Mouse (Mus musculus) MEL (cell line): ENCODE measurements at regions not wholly inside any gene's neighbourhood (a gene's known extent, or its start where the extent isn't known, plus 50 kb on each side); places are given as distances from the start of the nearest gene placed in this dataset.

Source experiments
- DNase-seq: peaks from one replicate; pipeline ENCODE4 v3.0.0; 2011; ENCODE audit warnings: low read depth, low spot score
- H3K27ac ChIP-seq: 2 replicates; pipeline ENCODE4 v1.5.1; 2012; ENCODE audit warnings: low read depth, mild to moderate bottlenecking, control low read depth, low read length, moderate library complexity; ENCODE audit not compliant: control insufficient read depth
- H3K27me3 ChIP-seq, 2 experiments: fragments of 150-350 bp in 1 of 2; sonication (generic) in 1 of 2; 2 replicates each; pipeline ENCODE4 v1.6.1; 2012; ENCODE audit warnings: low read length in 2 of 2, mild to moderate bottlenecking in 2 of 2, improper control_type of control experiment in 1 of 2, moderate library complexity in 1 of 2; ENCODE audit not compliant: insufficient read depth in 2 of 2, control insufficient read depth in 1 of 2
- H3K36me3 ChIP-seq, 2 experiments: 2 replicates each; pipeline ENCODE4 v1.6.1; 2012 to 2014; ENCODE audit warnings: low read length in 2 of 2, improper control_type of control experiment in 1 of 2, inconsistent platforms in 1 of 2, mild to moderate bottlenecking in 1 of 2; ENCODE audit not compliant: insufficient read depth in 2 of 2, control insufficient read depth in 1 of 2
- H3K4me1 ChIP-seq, 2 experiments: fragments of 150-350 bp in 1 of 2; sonication (generic) in 1 of 2; 2 replicates each; pipeline ENCODE4 v1.6.1; 2012; ENCODE audit warnings: low read length in 2 of 2, improper control_type of control experiment in 1 of 2, mild to moderate bottlenecking in 1 of 2; ENCODE audit not compliant: insufficient read depth in 2 of 2, control insufficient read depth in 1 of 2
- H3K4me3 ChIP-seq, 2 experiments: fragments of 150-350 bp in 1 of 2; sonication (generic) in 1 of 2; 2 replicates each; pipeline ENCODE4 v1.5.1; 2012; ENCODE audit warnings: low read depth in 2 of 2, low read length in 2 of 2, mild to moderate bottlenecking in 2 of 2, moderate library complexity in 2 of 2, control low read depth in 1 of 2, improper control_type of control experiment in 1 of 2; ENCODE audit not compliant: control insufficient read depth in 1 of 2, insufficient read depth in 1 of 2
- H3K79me2 ChIP-seq: 2 replicates; pipeline ENCODE4 v1.6.1; 2012; ENCODE audit warnings: mild to moderate bottlenecking, low read length, moderate library complexity; ENCODE audit not compliant: control insufficient read depth, poor library complexity, insufficient read depth
- H3K9ac ChIP-seq: 2 replicates; pipeline ENCODE4 v1.6.1; 2012; ENCODE audit warnings: low read depth, mild to moderate bottlenecking, control low read depth, low read length, moderate library complexity; ENCODE audit not compliant: control insufficient read depth, poor library complexity, severe bottlenecking
- H3K9me3 ChIP-seq: fragments of 150-350 bp; sonication (generic); replicated peaks from 2 replicates; pipeline ENCODE4 v1.6.1; 2012; ENCODE audit warnings: mild to moderate bottlenecking, low read length, improper control_type of control experiment, moderate library complexity; ENCODE audit not compliant: insufficient read depth
- CHD1 ChIP-seq: IDR thresholded peaks from 2 replicates; pipeline ENCODE4 v1.6.1; 2012; ENCODE audit warnings: low read depth, mild to moderate bottlenecking, inconsistent platforms, low read length, improper control_type of control experiment
- CHD2 ChIP-seq: IDR thresholded peaks from 2 replicates; pipeline ENCODE4 v1.6.1; 2011; ENCODE audit warnings: low read length, improper control_type of control experiment
- CTCF ChIP-seq, 3 experiments: IDR thresholded peaks in 2 of 3; conservative IDR thresholded peaks in 1 of 3; 2 replicates each; pipeline ENCODE4 v1.5.1; 2011 to 2012; ENCODE audit warnings: low read length in 3 of 3, low read depth in 2 of 3, mild to moderate bottlenecking in 2 of 3, improper control_type of control experiment in 1 of 3, inconsistent platforms in 1 of 3, mixed read lengths in 1 of 3, moderate library complexity in 1 of 3; ENCODE audit not compliant: control insufficient read depth in 1 of 3, insufficient read depth in 1 of 3, poor library complexity in 1 of 3, severe bottlenecking in 1 of 3
- ELF1 ChIP-seq: IDR thresholded peaks from 2 replicates; pipeline ENCODE4 v1.6.1; 2014; ENCODE audit warnings: low read depth, mild to moderate bottlenecking, inconsistent platforms, low read length, improper control_type of control experiment, moderate library complexity
- ETS1 ChIP-seq: IDR thresholded peaks from 2 replicates; pipeline ENCODE4 v1.6.1; 2012; ENCODE audit warnings: low read depth, mild to moderate bottlenecking, inconsistent platforms, low read length, improper control_type of control experiment, moderate library complexity
- GABPA ChIP-seq: IDR thresholded peaks from 2 replicates; pipeline ENCODE4 v1.6.1; 2012; ENCODE audit warnings: low read depth, mild to moderate bottlenecking, inconsistent platforms, low read length, improper control_type of control experiment, moderate library complexity
- GATA1 ChIP-seq: IDR thresholded peaks from 2 replicates; pipeline ENCODE4 v1.6.1; 2011; ENCODE audit warnings: low read depth, low read length, improper control_type of control experiment
- HCFC1 ChIP-seq: IDR thresholded peaks from 2 replicates; pipeline ENCODE4 v1.6.1; 2012; ENCODE audit warnings: low read depth, mild to moderate bottlenecking, inconsistent platforms, low read length, improper control_type of control experiment, moderate library complexity
- JUND ChIP-seq: IDR thresholded peaks from 2 replicates; pipeline ENCODE4 v1.6.1; 2011; ENCODE audit warnings: low read depth, mild to moderate bottlenecking, improper control_type of control experiment, low read length
- MAX ChIP-seq: IDR thresholded peaks from 2 replicates; pipeline ENCODE4 v1.6.1; 2011; ENCODE audit warnings: low read length, improper control_type of control experiment
- MAZ ChIP-seq: IDR thresholded peaks from 2 replicates; pipeline ENCODE4 v1.6.1; 2012; ENCODE audit warnings: low read depth, mild to moderate bottlenecking, inconsistent platforms, low read length, improper control_type of control experiment
- MYB ChIP-seq: IDR thresholded peaks from 2 replicates; pipeline ENCODE4 v1.6.1; 2011; ENCODE audit warnings: mild to moderate bottlenecking, low read depth, low read length, improper control_type of control experiment
- MYC ChIP-seq: IDR thresholded peaks from 2 replicates; pipeline ENCODE4 v1.6.1; 2011; ENCODE audit warnings: low read depth, mild to moderate bottlenecking, low read length, improper control_type of control experiment, moderate library complexity
- NELFE ChIP-seq: IDR thresholded peaks from 2 replicates; pipeline ENCODE4 v1.6.1; 2011; ENCODE audit warnings: low read depth, low read length, improper control_type of control experiment
- RCOR1 ChIP-seq: IDR thresholded peaks from 2 replicates; pipeline ENCODE4 v1.6.1; 2012; ENCODE audit warnings: low read depth, mild to moderate bottlenecking, inconsistent platforms, low read length, improper control_type of control experiment
- SIN3A ChIP-seq: IDR thresholded peaks from 2 replicates; pipeline ENCODE4 v1.6.1; 2012; ENCODE audit warnings: low read length, improper control_type of control experiment, inconsistent platforms
- SMC3 ChIP-seq: IDR thresholded peaks from 2 replicates; pipeline ENCODE4 v1.6.1; 2011; ENCODE audit warnings: low read depth, low read length, improper control_type of control experiment
- TCF12 ChIP-seq: IDR thresholded peaks from 2 replicates; pipeline ENCODE4 v1.6.1; 2014; ENCODE audit warnings: low read depth, mild to moderate bottlenecking, inconsistent platforms, low read length, improper control_type of control experiment, moderate library complexity
- UBTF ChIP-seq: IDR thresholded peaks from 2 replicates; pipeline ENCODE4 v1.6.1; 2012; ENCODE audit warnings: low read depth, mild to moderate bottlenecking, inconsistent platforms, low read length, improper control_type of control experiment, moderate library complexity, borderline replicate concordance; ENCODE audit not compliant: insufficient read depth
- USF1 ChIP-seq: IDR thresholded peaks from 2 replicates; pipeline ENCODE4 v1.6.1; 2014; ENCODE audit warnings: low read depth, mild to moderate bottlenecking, inconsistent platforms, low read length, improper control_type of control experiment, moderate library complexity
- USF2 ChIP-seq, 2 experiments: IDR thresholded peaks; 2 replicates each; pipeline ENCODE4 v1.6.1; 2011 to 2012; ENCODE audit warnings: improper control_type of control experiment in 2 of 2, low read length in 2 of 2, borderline replicate concordance in 1 of 2, inconsistent platforms in 1 of 2, low read depth in 1 of 2, mild to moderate bottlenecking in 1 of 2; ENCODE audit not compliant: insufficient read depth in 1 of 2
- ZMIZ1 ChIP-seq: IDR thresholded peaks from 2 replicates; pipeline ENCODE4 v1.6.1; 2012; ENCODE audit warnings: low read depth, mild to moderate bottlenecking, inconsistent platforms, low read length, improper control_type of control experiment, moderate library complexity
- ZNF384 ChIP-seq: IDR thresholded peaks from 2 replicates; pipeline ENCODE4 v1.6.1; 2012; ENCODE audit warnings: low read depth, mild to moderate bottlenecking, inconsistent platforms, low read length, improper control_type of control experiment

DNA sequence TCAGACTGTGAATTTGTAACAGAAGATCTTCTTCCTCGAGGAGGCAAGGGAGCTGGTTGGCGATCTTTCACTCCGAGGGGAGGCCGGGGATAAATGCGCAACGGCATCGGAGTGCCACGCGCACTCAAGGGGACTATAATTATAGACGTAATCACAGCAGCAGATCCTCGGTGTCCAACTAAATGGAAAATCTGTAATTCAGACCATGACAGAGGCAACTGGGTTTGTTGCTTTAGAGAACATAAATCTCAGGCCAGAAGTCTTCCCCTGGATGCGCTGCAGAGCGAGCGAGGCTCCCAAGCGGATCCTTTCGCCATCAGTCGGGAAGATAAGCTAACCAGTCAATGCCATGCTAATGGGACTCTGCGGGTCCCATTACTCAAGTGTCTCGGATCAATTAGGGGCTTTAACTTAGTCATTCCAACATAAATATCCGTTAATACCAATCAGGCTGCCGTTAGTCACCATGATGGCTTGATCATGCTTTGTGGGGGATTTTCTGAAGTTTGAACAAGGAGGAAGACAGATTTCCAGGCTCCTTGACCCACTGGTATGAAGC, 79.9 kb downstream of the Lrrc30 start:
- Histone ChIP-seq H3K27ac (no peak overlapping the region), H3K36me3 (no peaks in the 10 kb centered on the region), H3K4me1 (no peaks in the 10 kb centered on the region), H3K27me3 (no peaks in the 10 kb centered on the region), H3K4me3 (no peak overlapping the region), H3K9ac (no peak overlapping the region), H3K9me3 (no peaks in the 10 kb centered on the region), H3K79me2 (no peaks in the 10 kb centered on the region)
- TF ChIP-seq CHD2 (no peak), MYB (no peak), CHD1 (no peak), MAX (no peak), USF2 (IDR thresholded peaks at IDR 0.05; ENCODE audit: borderline replicate concordance in 1 of 2, insufficient read depth in 1 of 2, low read depth in 1 of 2, low read length in 2 of 2) (no peak), UBTF (no peak)
- no peak for DNase-seq

DNA sequence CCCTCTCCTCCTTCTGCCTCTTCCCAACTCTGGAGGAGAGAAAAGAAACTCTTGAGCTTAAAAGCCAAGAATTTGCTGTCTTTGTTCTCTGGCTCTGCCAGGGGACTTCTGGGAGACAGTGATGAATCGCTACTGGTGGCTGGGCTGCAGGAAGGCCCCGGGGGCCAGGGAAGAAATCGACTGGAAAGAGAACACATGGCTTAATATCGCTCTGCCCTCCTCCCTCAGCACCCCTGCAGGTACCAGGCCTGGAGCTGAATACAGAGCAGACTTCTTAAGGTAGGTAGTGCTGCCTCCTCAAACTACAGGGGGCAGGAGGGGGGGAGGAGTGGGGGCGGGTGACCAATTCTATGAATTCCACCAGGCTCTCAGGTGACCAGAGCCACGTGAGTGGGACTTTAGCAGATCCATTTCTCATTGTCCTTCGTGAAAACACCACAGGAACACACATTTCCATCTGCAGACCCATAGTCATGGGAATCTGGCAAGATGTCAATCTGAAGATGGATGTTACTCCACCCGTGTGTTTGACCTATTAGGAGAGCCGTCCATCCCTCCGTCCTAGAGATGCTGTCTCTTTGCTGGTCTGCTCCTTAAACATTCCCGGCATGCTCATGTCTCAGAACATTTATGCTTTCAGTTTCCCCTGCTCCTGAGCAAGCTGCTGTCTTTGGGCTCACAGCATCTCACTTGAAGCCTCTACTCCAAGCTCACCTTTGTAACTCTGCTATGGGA, 83.4 kb downstream of the Lrrc30 start:
- no peak overlapping the region for H3K4me3 ChIP-seq
- TF ChIP-seq MAZ (no peak), GATA1 (no peak), ELF1 (no peak), MYC (no peak), NELFE (no peak)
- TF ChIP-seq, all 39 proteins: peak for 0
- no peaks in the 10 kb centered on the region for H3K4me1 ChIP-seq
- no peaks in the 10 kb centered on the region for H3K36me3 ChIP-seq
- H3K27ac ChIP-seq, result no peak overlapping the region
- H3K9ac ChIP-seq, result no peak overlapping the region
- H3K79me2 ChIP-seq, result no peaks in the 10 kb centered on the region
- H3K27me3 ChIP-seq, result no peaks in the 10 kb centered on the region; a peak in 1 of 4 replicates
- DNase-seq, result no peak
- no peaks in the 10 kb centered on the region for H3K9me3 ChIP-seq

DNA sequence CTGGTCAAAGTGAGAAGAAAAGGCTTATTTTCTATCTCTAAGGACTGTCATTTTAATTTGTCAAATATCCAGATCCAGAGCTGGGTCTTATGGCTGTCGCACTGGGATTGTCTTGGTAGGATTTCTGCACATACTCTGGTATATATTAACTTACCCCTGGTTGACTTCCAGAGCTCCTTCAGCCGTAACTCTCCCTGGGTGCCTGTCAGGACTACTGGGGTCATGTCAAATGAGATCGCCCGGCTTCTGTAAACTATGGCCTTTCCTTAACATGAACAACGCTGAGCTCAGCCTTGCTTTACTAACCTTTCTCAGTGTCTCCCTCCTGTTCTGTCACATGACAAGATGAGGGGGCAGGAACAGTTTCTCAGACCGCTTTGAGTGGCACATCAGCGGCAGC, 88.1 kb downstream of the Lrrc30 start:
- Histone ChIP-seq H3K9me3 (no peaks in the 10 kb centered on the region), H3K79me2 (no peaks in the 10 kb centered on the region), H3K36me3 (no peaks in the 10 kb centered on the region), H3K9ac (no peak overlapping the region), H3K4me1 (no peaks in the 10 kb centered on the region)
- TF ChIP-seq JUND (no peak), ZNF384 (no peak), NELFE (no peak), GABPA (no peak), RCOR1 (no peak), USF1 (no peak), SIN3A (no peak), SMC3 (no peak), CHD1 (no peak), ETS1 (no peak), CTCF (IDR thresholded peaks at IDR 0.05 in 2 of 3, conservative IDR thresholded peaks at IDR 0.05 in 1 of 3; ENCODE audit: control insufficient read depth in 1 of 3, insufficient read depth in 1 of 3, low read depth in 2 of 3, low read length in 3 of 3, poor library complexity in 1 of 3, severe bottlenecking in 1 of 3) (no peak), TCF12 (no peak), ZMIZ1 (no peak), MAX (no peak), HCFC1 (no peak), MYB (no peak), CHD2 (no peak)
- TF ChIP-seq, all 39 proteins: peak for 0
- Histone ChIP-seq H3K4me3 (no peak overlapping the region), H3K27me3 (no peaks in the 10 kb centered on the region; a peak in 1 of 4 replicates), H3K27ac (no peak overlapping the region)
- no peak for DNase-seq
